Mouse (Mus musculus): Measurements from ENCODE around the gene Dand5. TPM values are rescaled to one million over a fixed set of nuclear protein-coding genes. Genes with fewer than 3 reads are reported as not detected.

Dand5 gene
- total RNA-seq, 1 experiment from 2014 or later = 4.5 TPM

DNA sequence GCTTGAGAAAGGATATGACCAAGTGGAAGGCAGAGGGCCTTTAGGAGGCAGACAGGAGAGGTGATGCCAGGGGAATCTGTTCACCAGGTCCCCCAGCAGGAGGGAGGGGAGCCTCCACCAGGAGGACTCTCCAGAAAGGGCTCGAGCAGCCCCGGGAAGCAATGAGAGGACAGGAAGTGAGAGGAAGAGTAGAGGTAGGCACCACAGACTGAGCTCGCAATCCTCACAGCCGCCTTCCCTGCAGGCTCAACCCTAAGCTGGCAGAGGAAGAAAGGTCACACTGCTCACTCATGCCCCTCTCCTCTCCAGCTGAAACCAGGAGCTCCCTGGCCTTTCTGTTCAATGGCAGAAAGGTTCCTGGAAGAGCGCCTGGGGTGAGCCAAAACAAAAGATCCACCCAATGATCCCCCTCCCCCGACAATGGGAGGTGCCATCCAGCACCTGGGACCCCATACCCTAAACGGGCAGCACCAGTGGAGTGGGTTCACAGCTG lies 47.0 kb downstream of the Dand5 start:
- no peak for ATAC-seq (ENCODE audit: extremely low read depth, insufficient number of reproducible peaks, low FRiP score, poor library complexity, severe bottlenecking)

GRCm38 (mm10) chr8:84775105-84775591 lies 47.5 kb downstream of the Dand5 start:
- no peak for ATAC-seq (ENCODE audit: extremely low read depth, insufficient number of reproducible peaks, low FRiP score, poor library complexity, severe bottlenecking)

- ATAC-seq (ENCODE audit: extremely low read depth, insufficient number of reproducible peaks, low FRiP score, poor library complexity, severe bottlenecking) = no peak
Measured at GRCm38 (mm10) chr8:84774473-84774911, 48.1 kb downstream of the Dand5 start.

- no peak for ATAC-seq (ENCODE audit: extremely low read depth, insufficient number of reproducible peaks, low FRiP score, poor library complexity, severe bottlenecking)
Measured at GRCm38 (mm10) chr8:84773833-84774232, 48.8 kb downstream of the Dand5 start.

GRCm38 (mm10) chr8:84773304-84773703 lies 49.3 kb downstream of the Dand5 start:
- ATAC-seq (ENCODE audit: extremely low read depth, insufficient number of reproducible peaks, low FRiP score, poor library complexity, severe bottlenecking) = no peak

DNA sequence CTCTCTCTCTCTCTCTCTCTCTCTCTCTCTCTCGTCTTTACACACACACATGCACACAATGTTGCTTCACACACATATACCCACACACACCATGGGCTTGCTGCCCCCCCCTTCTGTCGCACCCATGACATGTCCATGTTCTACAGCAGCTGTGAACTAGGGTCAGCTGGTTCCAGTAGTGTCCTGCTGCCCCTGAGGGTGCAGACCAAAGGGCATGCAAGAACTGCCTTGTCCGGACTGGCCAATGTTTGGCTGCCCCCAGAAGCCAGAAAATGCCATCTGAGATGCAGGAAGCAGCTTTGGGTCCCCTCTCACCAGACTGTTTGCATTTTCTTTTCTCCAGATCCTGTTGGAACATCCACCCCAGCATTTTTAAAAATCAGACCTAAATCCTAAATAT lies 50.0 kb downstream of the Dand5 start:
- no peak for ATAC-seq (ENCODE audit: extremely low read depth, insufficient number of reproducible peaks, low FRiP score, poor library complexity, severe bottlenecking)

DNA sequence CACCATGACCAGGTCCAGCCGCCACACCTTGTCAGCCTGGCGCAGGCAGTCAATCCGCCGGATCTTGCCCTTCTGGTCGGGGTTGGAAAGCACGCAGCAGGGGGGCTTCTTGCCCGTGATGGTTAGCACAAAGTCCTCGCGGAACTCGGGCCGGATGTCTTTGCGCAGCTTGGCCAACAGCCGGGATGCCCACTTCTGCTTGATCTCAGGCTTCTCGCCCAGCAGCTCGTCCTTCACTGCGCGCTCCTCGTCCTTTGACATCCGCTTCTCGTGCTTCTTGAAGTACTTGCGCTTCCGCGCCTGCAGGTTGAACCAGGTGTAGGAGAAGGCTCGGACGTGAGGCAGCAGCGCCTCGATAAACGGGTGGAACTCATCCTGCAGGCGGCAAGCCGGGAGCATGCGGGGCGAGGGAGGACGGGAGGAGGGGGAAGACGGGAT lies 50.7 kb downstream of the Dand5 start:
- no peak for ATAC-seq (ENCODE audit: extremely low read depth, insufficient number of reproducible peaks, low FRiP score, poor library complexity, severe bottlenecking)

DNA sequence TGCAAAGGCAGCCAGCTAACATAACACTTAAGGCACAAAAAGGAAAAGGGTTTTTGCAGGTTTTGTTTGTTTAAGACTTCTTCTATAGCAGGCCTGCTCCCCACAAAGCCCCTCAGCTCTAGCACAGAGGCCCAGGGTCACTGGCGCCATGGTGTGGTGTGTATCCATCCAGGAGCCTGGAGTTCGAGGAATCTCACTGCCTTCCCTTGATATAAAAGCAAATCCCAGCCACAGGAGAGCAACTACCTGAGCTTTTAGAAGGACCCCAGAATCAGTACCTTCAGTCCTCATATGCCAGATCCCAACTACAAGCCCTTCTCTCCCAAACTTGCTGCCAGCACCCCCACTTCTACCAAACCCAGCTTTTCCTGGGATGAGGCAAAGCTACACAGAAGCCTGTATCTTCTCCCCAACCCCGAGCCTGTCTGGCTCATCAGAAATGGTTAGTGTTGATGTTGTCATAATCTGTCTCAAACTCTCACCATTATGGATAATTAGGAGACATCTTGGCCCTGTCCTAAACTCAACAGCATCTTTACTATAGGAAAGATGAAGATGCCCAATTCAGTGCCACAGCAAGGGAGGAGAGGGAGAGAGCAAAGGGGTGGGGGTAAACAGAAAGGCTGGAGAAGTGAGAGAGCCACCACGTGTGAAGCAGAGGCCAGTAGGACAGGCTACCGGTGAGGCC lies 51.5 kb downstream of the Dand5 start:
- no peak for ATAC-seq (ENCODE audit: extremely low read depth, insufficient number of reproducible peaks, low FRiP score, poor library complexity, severe bottlenecking)

GRCm38 (mm10) chr8:84770100-84770953 lies 52.3 kb downstream of the Dand5 start:
- no peak for ATAC-seq (ENCODE audit: extremely low read depth, insufficient number of reproducible peaks, low FRiP score, poor library complexity, severe bottlenecking)

- no peak for ATAC-seq (ENCODE audit: extremely low read depth, insufficient number of reproducible peaks, low FRiP score, poor library complexity, severe bottlenecking)
Measured at GRCm38 (mm10) chr8:84769324-84769723, 53.3 kb downstream of the Dand5 start.

DNA sequence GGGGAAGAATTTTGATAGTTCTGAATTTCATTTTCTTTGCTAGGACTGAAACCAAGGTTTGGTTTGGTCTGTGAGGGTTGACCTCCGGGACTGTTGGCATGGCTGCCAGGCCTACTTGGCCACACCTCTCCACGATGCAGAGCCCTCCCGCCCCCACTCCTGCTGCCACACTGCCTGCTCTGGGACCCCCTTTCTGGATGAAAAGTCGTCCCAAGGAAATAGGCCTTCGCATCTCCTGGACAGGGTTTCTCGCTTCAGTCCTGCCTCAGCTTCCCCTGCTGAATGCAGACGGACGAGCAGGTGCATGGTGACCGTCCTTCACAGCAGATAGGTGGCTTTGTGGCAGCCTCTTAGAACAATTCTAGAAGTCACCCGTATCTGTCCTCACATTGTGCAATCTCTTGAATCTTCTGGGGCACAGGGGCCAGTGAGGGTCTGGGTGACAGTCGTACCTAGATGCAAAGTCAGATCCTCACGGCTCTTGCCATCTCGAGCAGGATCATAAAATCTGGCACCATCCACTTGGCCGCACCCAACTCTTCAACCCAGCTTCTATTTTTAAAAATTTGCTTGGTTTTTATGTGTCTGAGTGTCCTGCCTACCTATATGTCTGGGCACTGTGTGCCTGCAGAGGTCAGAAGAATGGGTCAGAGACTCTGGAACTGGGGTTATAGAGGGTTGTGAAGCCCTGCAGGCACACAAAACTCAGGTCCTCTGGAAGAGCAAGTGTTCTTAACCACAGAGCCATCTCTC lies 54.1 kb downstream of the Dand5 start:
- no peak for ATAC-seq (ENCODE audit: extremely low read depth, insufficient number of reproducible peaks, low FRiP score, poor library complexity, severe bottlenecking)

GRCm38 (mm10) chr8:84767221-84767620 lies 55.4 kb downstream of the Dand5 start:
- ATAC-seq (ENCODE audit: extremely low read depth, insufficient number of reproducible peaks, low FRiP score, poor library complexity, severe bottlenecking) = no peak

DNA sequence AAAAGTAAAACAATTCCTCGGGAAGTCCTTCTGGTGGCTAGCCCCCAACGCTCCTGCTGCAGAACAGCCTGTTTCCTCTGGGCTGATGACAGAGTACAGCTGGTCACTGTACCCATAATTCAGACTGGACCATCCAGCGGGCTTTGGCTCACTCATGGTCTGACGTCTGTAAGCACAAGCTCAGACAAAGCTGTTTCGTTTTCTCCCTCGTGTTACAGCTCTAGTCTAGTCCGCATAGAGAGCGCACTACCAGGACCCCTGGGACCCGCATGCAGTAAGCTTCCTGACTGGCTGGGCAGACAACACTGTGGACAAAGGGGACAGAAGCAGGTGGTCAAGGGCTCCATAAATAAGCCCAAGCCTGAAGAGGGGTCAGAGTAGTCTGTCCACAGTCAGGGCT lies 56.2 kb downstream of the Dand5 start:
- no peak for ATAC-seq (ENCODE audit: extremely low read depth, insufficient number of reproducible peaks, low FRiP score, poor library complexity, severe bottlenecking)

DNA sequence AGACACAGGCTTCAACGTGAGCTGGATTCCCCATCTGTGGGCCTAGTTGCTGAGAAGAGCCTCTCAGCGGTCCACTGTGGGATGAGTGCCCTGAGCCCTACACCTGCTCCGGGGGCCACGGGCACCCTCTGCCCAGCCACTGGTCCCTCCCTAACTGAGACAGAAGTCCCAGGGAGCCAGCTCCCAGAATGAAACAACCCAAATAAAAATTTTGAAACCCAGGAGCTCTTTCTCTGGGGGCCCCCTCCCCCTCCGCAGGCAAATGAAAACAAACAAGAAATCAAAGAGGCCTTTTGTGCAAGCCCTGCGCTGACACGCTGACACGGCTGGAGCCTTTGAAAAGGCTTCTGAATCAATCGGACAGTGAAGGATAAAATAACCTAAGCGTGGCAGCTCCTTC lies 57.0 kb downstream of the Dand5 start:
- no peak for ATAC-seq (ENCODE audit: extremely low read depth, insufficient number of reproducible peaks, low FRiP score, poor library complexity, severe bottlenecking)

Other genes starting within 250 kb of the Dand5 start
- gene Ier2, start 160.0 kb downstream of the Dand5 start, total RNA-seq (2017) = 115 and 124 TPM in 2 replicates
- gene Trmt1, start 136.5 kb downstream of the Dand5 start, total RNA-seq (2017) = 83.2 and 89.7 TPM in 2 replicates
- 30.2 and 33.9 TPM in 2 replicates for gene Nacc1, start 135.0 kb downstream of the Dand5 start, total RNA-seq (2017)
- 54.5 and 59.7 TPM in 2 replicates for gene Lyl1, start 121.4 kb downstream of the Dand5 start, total RNA-seq (2017)
- gene G430095P16Rik, start 99.8 kb downstream of the Dand5 start, total RNA-seq (2017) = 0.61 and 3.4 TPM in 2 replicates
- 1.7 and 3.4 TPM in 2 replicates for gene Nfix, start 22.5 kb downstream of the Dand5 start, total RNA-seq (2017)
- 14.1 and 16.7 TPM in 2 replicates for gene Gadd45gip1, start 8.7 kb upstream of the Dand5 start, total RNA-seq (2017)
- gene Rad23a, start 17.8 kb upstream of the Dand5 start, total RNA-seq (2017) = 46.6 and 57.8 TPM in 2 replicates
- 690 and 751 TPM in 2 replicates for gene Calr, start 24.1 kb upstream of the Dand5 start, total RNA-seq (2017)
- 50.7 and 56.2 TPM in 2 replicates for gene Farsa, start 34.2 kb upstream of the Dand5 start, total RNA-seq (2017)
- gene Syce2, start 49.3 kb upstream of the Dand5 start, total RNA-seq (2017) = 4.4 and 5.5 TPM in 2 replicates
- 21.0 and 21.5 TPM in 2 replicates for gene Gcdh, start 71.1 kb upstream of the Dand5 start, total RNA-seq (2017)
- gene Klf1, start 79.1 kb upstream of the Dand5 start, total RNA-seq (2017) = not detected in 2 replicates
- 31.7 and 34.7 TPM in 2 replicates for gene Dnase2a, start 85.7 kb upstream of the Dand5 start, total RNA-seq (2017)
- gene Mast1, start 114.5 kb upstream of the Dand5 start, total RNA-seq (2017) = 0.12 and 0.23 TPM in 2 replicates
- gene Rtbdn, start 124.2 kb upstream of the Dand5 start, total RNA-seq (2017) = not detected in 2 replicates
- gene Gm49661, start 146.6 kb upstream of the Dand5 start, total RNA-seq (2017) = not detected in 2 replicates
- 92.5 and 96.9 TPM in 2 replicates for gene Prdx2, start 146.8 kb upstream of the Dand5 start, total RNA-seq (2017)
- gene Rnaseh2a, start 146.9 kb upstream of the Dand5 start, total RNA-seq (2017) = 26.5 and 36.0 TPM in 2 replicates
- gene Junb, start 155.9 kb upstream of the Dand5 start, total RNA-seq (2017) = 867 and 1,013 TPM in 2 replicates
- gene Hook2, start 167.8 kb upstream of the Dand5 start, total RNA-seq (2017) = 8.6 and 12.0 TPM in 2 replicates
- gene Best2, start 191.7 kb upstream of the Dand5 start, total RNA-seq (2017) = not detected in 2 replicates
- 38.9 and 43.1 TPM in 2 replicates for gene Asna1, start 202.5 kb upstream of the Dand5 start, total RNA-seq (2017)
- 124 and 193 TPM in 2 replicates for gene Trir, start 204.0 kb upstream of the Dand5 start, total RNA-seq (2017)
- 16.9 TPM in 2 replicates for gene Tnpo2, start 214.1 kb upstream of the Dand5 start, total RNA-seq (2017)
- gene Fbxw9, start 237.2 kb upstream of the Dand5 start, total RNA-seq (2017) = 6.3 and 7.9 TPM in 2 replicates
- not detected in 2 replicates for gene Gm5741, start 245.2 kb upstream of the Dand5 start, total RNA-seq (2017)
- gene Dhps, start 248.9 kb upstream of the Dand5 start, total RNA-seq (2017) = 41.9 and 48.2 TPM in 2 replicates

Data from neutrophil, adult 5-6 weeks (primary cell).